Mouse (Mus musculus) intestine, embryonic 16.5 days (tissue): ENCODE data around the gene Metrnl. TPM values are rescaled to one million over a fixed set of nuclear protein-coding genes. Genes with fewer than 3 reads are reported as not detected.

Source experiments
- ATAC-seq: fragments of 200-750 bp; cut with Nextera tagmentation; 2 replicates; pipeline ENCODE4 v1.8.0; 2017; ENCODE audit warnings: moderate TSS enrichment, moderate library complexity
- H3K27ac ChIP-seq: fragments of 300-500 bp; sonication (generic); 2 replicates; pipeline ENCODE4 v1.5.1; 2014; ENCODE audit warnings: mild to moderate bottlenecking, low read length
- H3K27me3 ChIP-seq: fragments of 300-500 bp; sonication (generic); replicated peaks from 2 replicates; pipeline ENCODE4 v1.6.1; 2014; ENCODE audit warnings: low read length, control low read depth, mixed read lengths; ENCODE audit not compliant: control insufficient read depth, insufficient read depth
- H3K36me3 ChIP-seq: fragments of 300-500 bp; sonication (generic); 2 replicates; pipeline ENCODE4 v1.6.1; 2014; ENCODE audit warnings: low read length, control low read depth; ENCODE audit not compliant: control insufficient read depth, insufficient read depth
- H3K4me1 ChIP-seq: fragments of 300-500 bp; sonication (generic); 2 replicates; pipeline ENCODE4 v1.6.1; 2014; ENCODE audit warnings: low read length, control low read depth, mixed read lengths; ENCODE audit not compliant: control insufficient read depth, insufficient read depth
- H3K4me2 ChIP-seq: fragments of 300-500 bp; sonication (generic); 2 replicates; pipeline ENCODE4 v1.6.1; 2014; ENCODE audit warnings: low read depth, low read length, control low read depth
- H3K4me3 ChIP-seq: fragments of 300-500 bp; sonication (generic); 2 replicates; pipeline ENCODE4 v1.5.1; 2014; ENCODE audit warnings: mild to moderate bottlenecking, low read length
- H3K9ac ChIP-seq: fragments of 300-500 bp; sonication (generic); 2 replicates; pipeline ENCODE4 v1.6.1; 2014; ENCODE audit warnings: low read depth, low read length
- H3K9me3 ChIP-seq: fragments of 300-500 bp; sonication (generic); 2 replicates; pipeline ENCODE4 v1.6.1; 2016; ENCODE audit warnings: low read length, control low read depth; ENCODE audit not compliant: control insufficient read depth
- WGBS: fragments of 180-500 bp; shearing (Covaris S2); extraction: QIAGEN DNeasy Blood & Tissue Kit; methylation state at CpG from one replicate; pipeline ENCODE4 v1.1.7; 2014; 5-methylcytosine and 5-hydroxymethylcytosine counted together
- polyA plus RNA-seq: library from polyadenylated mRNA; unstranded; fragments of >200 nt; fragmentation: Nextera tagmentation; extraction: Ambion mirVana; gene quantifications from 2 replicates; pipeline ENCODE4 v1.2.1, GENCODE M21; 2015

Gene Metrnl
- polyA plus RNA-seq, 1 experiment from 2014 or later: 40.3 TPM

- H3K4me3 ChIP-seq: no peak overlapping the region
- 64% methylated on average over 2 of the region's 2 CpGs for WGBS
- ATAC-seq: peak; percentile 87
- peak overlapping the region; percentile 68 for H3K27ac ChIP-seq
- H3K9ac ChIP-seq: no peak overlapping the region
- no peaks in the 10 kb centered on the region for H3K27me3 ChIP-seq
- H3K9me3 ChIP-seq: no peaks in the 10 kb centered on the region
- no peaks in the 10 kb centered on the region for H3K4me1 ChIP-seq
- no peak overlapping the region for H3K4me2 ChIP-seq
- H3K36me3 ChIP-seq: no peaks in the 10 kb centered on the region
Measured at GRCm38 (mm10) chr11:121679581-121679980, 21.8 kb upstream of the Metrnl start.

GRCm38 (mm10) chr11:121680750-121681149, 20.6 kb upstream of the Metrnl start:
- H3K36me3 ChIP-seq: no peaks in the 10 kb centered on the region
- no peak overlapping the region for H3K4me2 ChIP-seq
- no peaks in the 10 kb centered on the region for H3K27me3 ChIP-seq
- no peaks in the 10 kb centered on the region for H3K9me3 ChIP-seq
- no peak overlapping the region for H3K27ac ChIP-seq
- no peak for ATAC-seq
- no peaks in the 10 kb centered on the region for H3K4me1 ChIP-seq
- WGBS: 67% methylated on average over 5 of the region's 5 CpGs
- H3K9ac ChIP-seq: no peak overlapping the region
- no peak overlapping the region for H3K4me3 ChIP-seq

GRCm38 (mm10) chr11:121683243-121683642, 18.1 kb upstream of the Metrnl start:
- Histone ChIP-seq H3K27ac (no peak overlapping the region), H3K9ac (no peak overlapping the region), H3K9me3 (no peaks in the 10 kb centered on the region), H3K4me3 (no peak overlapping the region), H3K4me2 (no peak overlapping the region), H3K27me3 (no peaks in the 10 kb centered on the region), H3K4me1 (no peaks in the 10 kb centered on the region), H3K36me3 (no peaks in the 10 kb centered on the region)
- ATAC-seq: no peak
- 60% methylated on average over 3 of the region's 3 CpGs for WGBS

- H3K27ac ChIP-seq: no peak overlapping the region
- ATAC-seq: no peak
Measured at GRCm38 (mm10) chr11:121685491-121686001, 15.8 kb upstream of the Metrnl start.

GRCm38 (mm10) chr11:121686091-121686490, 15.3 kb upstream of the Metrnl start:
- Histone ChIP-seq H3K4me3 (no peak overlapping the region), H3K4me2 (no peak overlapping the region), H3K36me3 (no peaks in the 10 kb centered on the region), H3K9me3 (no peaks in the 10 kb centered on the region), H3K9ac (no peak overlapping the region), H3K4me1 (no peaks in the 10 kb centered on the region), H3K27ac (no peak overlapping the region), H3K27me3 (no peaks in the 10 kb centered on the region)
- 78% methylated on average over 4 of the region's 4 CpGs for WGBS
- no peak for ATAC-seq

More at GRCm38 (mm10) chr11:121685491-121686001, 15.8 kb upstream of the Metrnl start:
- no peaks in the 10 kb centered on the region for H3K9me3 ChIP-seq
- H3K4me1 ChIP-seq: no peaks in the 10 kb centered on the region
- no peaks in the 10 kb centered on the region for H3K27me3 ChIP-seq
- no peak overlapping the region for H3K4me3 ChIP-seq
- no peaks in the 10 kb centered on the region for H3K36me3 ChIP-seq
- no peak overlapping the region for H3K4me2 ChIP-seq
- H3K9ac ChIP-seq: no peak overlapping the region
- WGBS: 60% methylated on average over 6 of the region's 6 CpGs

GRCm38 (mm10) chr11:121686674-121687073, 14.7 kb upstream of the Metrnl start:
- no peak overlapping the region for H3K4me2 ChIP-seq
- H3K36me3 ChIP-seq: no peaks in the 10 kb centered on the region
- no peaks in the 10 kb centered on the region for H3K27me3 ChIP-seq
- H3K9ac ChIP-seq: no peak overlapping the region
- no peak for ATAC-seq
- 76% methylated on average over 5 of the region's 5 CpGs for WGBS
- no peak overlapping the region for H3K4me3 ChIP-seq
- no peaks in the 10 kb centered on the region for H3K9me3 ChIP-seq
- H3K4me1 ChIP-seq: no peaks in the 10 kb centered on the region
- H3K27ac ChIP-seq: no peak overlapping the region

GRCm38 (mm10) chr11:121688024-121688423, 13.3 kb upstream of the Metrnl start:
- Histone ChIP-seq H3K4me1 (no peaks in the 10 kb centered on the region), H3K27me3 (no peaks in the 10 kb centered on the region), H3K27ac (no peak overlapping the region), H3K9me3 (no peaks in the 10 kb centered on the region), H3K9ac (no peak overlapping the region), H3K4me3 (no peak overlapping the region), H3K36me3 (no peaks in the 10 kb centered on the region), H3K4me2 (no peak overlapping the region)
- 88% methylated on average over 2 of the region's 2 CpGs for WGBS
- no peak for ATAC-seq

- 86% methylated on average over 5 of the region's 5 CpGs for WGBS
- Histone ChIP-seq H3K27me3 (no peaks in the 10 kb centered on the region), H3K4me3 (no peak overlapping the region), H3K4me1 (no peaks in the 10 kb centered on the region), H3K27ac (no peak overlapping the region), H3K4me2 (no peak overlapping the region), H3K9ac (no peak overlapping the region), H3K9me3 (no peaks in the 10 kb centered on the region), H3K36me3 (no peaks in the 10 kb centered on the region)
- ATAC-seq: no peak
Measured at GRCm38 (mm10) chr11:121695304-121696064, 5.9 kb upstream of the Metrnl start.

GRCm38 (mm10) chr11:121697271-121697670, 4.1 kb upstream of the Metrnl start:
- 86% methylated on average over 4 of the region's 4 CpGs for WGBS
- Histone ChIP-seq H3K4me1 (peaks cover 8% of the 10 kb centered on the region), H3K36me3 (no peaks in the 10 kb centered on the region), H3K9me3 (no peaks in the 10 kb centered on the region), H3K4me2 (no peak overlapping the region), H3K9ac (no peak overlapping the region), H3K4me3 (no peak overlapping the region), H3K27me3 (no peaks in the 10 kb centered on the region), H3K27ac (no peak overlapping the region)
- ATAC-seq: no peak
